Mouse (Mus musculus) erythroblast, embryonic 14.5 days (primary cell): ENCODE results near the gene Kmt2e.

Experiments
- GATA1 ChIP-seq: IDR thresholded peaks from 2 replicates; pipeline ENCODE4 v1.6.1; 2012; ENCODE audit warnings: low read length, inconsistent platforms, mixed read lengths
- TAL1 ChIP-seq: IDR thresholded peaks from 3 replicates; pipeline ENCODE4 v1.6.1; 2012; ENCODE audit warnings: low read length, inconsistent platforms, mixed read lengths

- TF ChIP-seq GATA1 (no peak), TAL1 (no peak)
These were observed 12.8 kb upstream of the Kmt2e start for GRCm38 (mm10) chr5:23421440-23421839.
